Mouse (Mus musculus) heart, adult 8-10 months (tissue): ENCODE measurements around the gene Myo5c. TPM values are rescaled to one million over a fixed set of nuclear protein-coding genes. Genes with fewer than 3 reads are reported as not detected.
A peak's percentile ranks its signal among the peaks of the same experiment; 100 is the strongest.

Experiments
- DNase-seq: peaks from one replicate; pipeline ENCODE4 v3.0.0; 2022; ENCODE audit warnings: low spot score
- total RNA-seq, 4 experiments: library from RNA; stranded (reverse); gene quantifications; 2 replicates each; pipeline ENCODE4 v1.2.4; 2022

Myo5c gene
- total RNA-seq, 4 experiments from 2014 or later = 3.8 to 7.2 (median 5.3) TPM

GRCm38 (mm10) chr9:75280814-75281213 lies 49.0 kb downstream of the Myo5c start:
- peak; percentile 33 for DNase-seq

DNA sequence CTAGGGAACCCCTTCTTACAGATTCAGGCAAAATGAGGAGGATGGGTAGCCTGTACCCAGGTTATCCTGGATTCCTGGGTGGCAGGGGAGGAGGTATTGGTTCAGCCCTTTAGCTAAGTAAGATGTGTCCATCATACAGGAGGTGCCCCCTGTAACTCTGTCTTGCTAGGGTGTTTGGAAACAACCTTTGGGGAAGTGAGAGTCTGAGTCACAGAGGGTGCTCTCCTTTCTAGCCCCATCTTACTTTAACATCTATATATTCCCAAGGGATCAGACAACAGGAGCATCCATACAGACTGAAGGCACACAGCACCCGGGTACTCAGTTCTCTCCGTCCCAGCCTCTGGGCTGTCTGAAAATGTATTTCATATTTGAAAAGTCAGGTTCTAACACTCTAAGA lies 50.4 kb downstream of the Myo5c start:
- DNase-seq = no peak

DNA sequence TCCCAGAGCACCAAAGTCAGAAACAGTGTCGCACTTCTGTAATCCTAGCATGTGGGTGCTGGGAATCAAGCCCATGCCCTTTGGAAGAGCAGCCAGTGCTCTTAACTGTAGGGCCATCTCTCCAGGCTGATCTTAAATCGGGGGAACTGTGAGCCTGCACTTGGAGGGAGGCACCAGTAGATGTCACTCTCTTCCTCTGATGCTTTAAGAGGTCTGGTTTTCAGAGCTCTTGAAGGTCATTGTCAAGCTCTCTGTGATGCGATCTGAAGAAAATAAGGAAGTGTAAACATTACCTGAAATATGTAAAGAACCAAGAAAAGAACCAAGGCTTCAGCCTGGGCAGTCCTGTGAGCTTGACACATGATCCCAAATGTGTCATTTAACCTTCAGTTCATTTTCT lies 51.0 kb downstream of the Myo5c start:
- peak; percentile 21 for DNase-seq

DNA sequence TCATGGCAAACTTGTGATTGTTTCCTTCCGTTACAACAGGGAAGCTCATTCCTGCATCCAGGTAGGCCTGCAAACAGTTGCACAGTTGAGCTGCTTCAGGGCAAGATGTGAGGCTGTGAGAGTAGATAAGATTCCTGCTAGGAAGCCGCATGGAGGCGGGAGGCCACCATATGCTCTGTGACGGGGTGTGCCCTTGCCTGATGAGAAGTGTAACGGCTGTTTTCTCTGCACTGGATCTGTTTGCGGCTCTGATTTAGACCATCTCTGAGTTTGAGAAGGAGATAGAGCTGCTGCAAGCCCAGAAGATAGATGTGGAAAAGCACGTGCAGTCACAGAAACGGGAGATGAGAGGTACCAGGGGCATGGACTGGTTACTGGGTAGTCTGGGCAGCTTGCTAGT lies 51.8 kb downstream of the Myo5c start:
- no peak for DNase-seq

DNA sequence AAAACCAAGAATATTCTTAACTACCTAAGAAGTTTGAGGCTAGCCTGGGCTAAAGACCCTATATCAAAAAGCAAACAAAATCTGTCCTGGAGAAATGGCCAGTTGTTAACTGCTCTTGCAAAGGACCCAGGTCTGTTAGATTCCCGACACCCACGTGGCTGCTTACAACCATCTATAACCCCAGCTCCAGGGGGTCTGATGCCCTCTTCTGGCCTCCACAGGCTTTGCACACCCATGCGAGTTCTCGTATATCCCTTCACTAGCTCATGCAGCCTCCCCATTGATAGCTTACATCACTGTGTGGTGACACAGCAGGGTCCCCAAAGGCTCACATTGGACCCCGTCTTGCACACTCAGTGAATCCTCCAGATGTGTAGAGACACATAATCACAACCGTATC lies 53.5 kb downstream of the Myo5c start:
- no peak for DNase-seq

GRCm38 (mm10) chr9:75287636-75288035 lies 55.8 kb downstream of the Myo5c start:
- no peak for DNase-seq

GRCm38 (mm10) chr9:75289545-75289944 lies 57.7 kb downstream of the Myo5c start:
- no peak for DNase-seq

- no peak for DNase-seq
These were observed 67.5 kb downstream of the Myo5c start for GRCm38 (mm10) chr9:75299342-75299741.

GRCm38 (mm10) chr9:75303033-75303432 lies 71.2 kb downstream of the Myo5c start:
- no peak for DNase-seq

DNA sequence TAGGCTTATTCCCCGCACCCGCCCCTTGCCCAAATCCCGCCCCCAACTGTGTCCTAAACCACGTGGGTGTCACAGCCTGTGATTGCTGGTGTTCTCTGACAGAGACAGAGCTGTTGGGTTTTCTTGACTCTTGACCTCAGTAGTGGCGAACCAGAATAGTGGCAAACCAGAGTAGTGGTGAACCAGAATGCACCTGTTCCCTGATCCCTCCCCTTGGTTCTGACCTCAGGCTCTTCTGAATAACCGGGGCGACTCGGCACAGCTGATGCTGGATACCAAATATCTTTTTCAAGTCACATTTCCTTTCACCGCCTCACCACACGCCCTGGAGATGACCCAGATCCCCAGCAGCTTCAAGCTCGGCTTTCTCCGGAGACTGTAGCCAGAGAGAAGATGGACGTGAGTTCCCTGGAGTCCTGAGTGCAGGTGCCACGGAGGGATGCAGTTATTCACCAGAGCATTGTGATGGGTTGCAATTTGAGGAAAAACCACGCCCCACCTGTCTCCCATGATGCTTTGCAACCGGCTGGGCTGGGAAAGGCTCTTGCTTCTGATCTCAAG lies 72.0 kb downstream of the Myo5c start:
- DNase-seq = no peak

GRCm38 (mm10) chr9:75304286-75304685 lies 72.5 kb downstream of the Myo5c start:
- no peak for DNase-seq

- DNase-seq = no peak
These were observed 74.5 kb downstream of the Myo5c start, which contains the start of gene Gnb5 for GRCm38 (mm10) chr9:75306126-75306898. Gene Gnb5, plus strand, starts transcription at chr9:75306288.

DNA sequence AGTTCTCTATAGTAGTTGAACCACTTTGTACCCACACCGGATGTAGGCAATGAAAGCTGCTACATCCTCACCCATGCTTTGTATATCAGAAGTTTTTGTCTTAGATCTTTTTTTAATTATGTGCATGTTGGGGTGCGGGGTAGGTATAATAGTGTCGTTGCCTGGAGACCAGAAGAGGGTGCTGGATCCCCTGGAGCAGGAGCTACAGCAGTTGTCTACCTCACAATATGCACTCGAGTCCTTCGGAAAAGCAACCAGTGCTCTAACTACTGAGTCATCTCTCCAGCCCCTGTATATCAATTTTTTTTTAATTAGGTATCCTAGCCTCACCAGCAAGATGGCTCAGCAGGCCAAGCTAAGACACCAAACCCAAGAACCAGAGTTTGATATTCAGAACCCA lies 75.2 kb downstream of the Myo5c start:
- DNase-seq = no peak

DNA sequence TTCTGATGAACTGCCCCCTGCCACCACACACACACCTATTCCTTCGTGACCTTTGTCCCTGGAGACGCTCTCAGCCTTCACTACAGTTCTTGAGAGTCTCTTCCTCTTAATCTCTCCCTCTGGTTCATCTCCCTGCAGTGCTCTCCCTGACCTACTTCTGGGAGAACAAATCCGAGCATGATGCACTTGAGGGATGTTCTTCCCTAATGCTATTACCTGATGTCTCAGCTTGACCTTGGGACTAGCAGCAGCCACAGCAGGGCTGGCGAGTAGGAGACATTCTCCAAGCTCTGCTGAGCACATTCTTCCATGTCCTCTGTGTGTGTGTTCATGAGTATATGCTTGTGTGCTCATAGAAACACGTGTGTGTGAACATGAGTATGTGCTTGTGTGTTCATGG lies 76.8 kb downstream of the Myo5c start:
- no peak for DNase-seq

- peak; percentile 55 for DNase-seq
These were observed 80.2 kb downstream of the Myo5c start for GRCm38 (mm10) chr9:75312008-75312407.

DNA sequence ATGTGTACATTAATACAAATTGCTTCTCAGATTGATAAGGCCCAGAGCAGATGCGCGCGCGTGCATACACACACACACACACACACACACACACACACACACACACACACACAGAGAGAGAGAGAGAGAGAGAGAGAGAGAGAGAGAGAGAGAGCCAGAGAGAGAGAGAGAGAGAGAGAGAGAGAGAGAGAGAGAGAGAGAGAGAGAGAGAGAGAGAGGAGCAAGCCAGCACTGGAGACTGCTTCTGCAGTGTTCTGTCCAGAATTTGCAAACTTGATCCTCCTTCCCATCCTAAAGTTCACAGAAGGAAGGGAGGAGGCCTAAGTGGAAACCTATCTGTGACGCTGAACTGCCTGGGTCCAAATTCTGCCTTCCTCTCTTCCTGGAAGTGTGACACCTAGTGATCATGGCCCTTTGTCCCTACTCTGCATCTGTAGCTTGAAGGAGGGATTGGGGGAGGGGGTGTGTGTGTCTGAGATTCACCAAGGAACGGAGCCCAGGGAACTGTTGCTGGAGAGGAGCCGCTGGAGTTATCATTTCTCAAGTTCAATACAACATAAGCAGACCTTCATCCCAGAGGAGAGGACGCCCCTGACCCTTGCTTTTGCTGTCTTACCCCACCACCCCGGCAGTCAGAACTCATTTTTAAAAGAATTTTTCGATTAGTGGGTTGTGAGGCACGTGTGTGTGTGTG lies 81.5 kb downstream of the Myo5c start:
- DNase-seq = no peak

DNA sequence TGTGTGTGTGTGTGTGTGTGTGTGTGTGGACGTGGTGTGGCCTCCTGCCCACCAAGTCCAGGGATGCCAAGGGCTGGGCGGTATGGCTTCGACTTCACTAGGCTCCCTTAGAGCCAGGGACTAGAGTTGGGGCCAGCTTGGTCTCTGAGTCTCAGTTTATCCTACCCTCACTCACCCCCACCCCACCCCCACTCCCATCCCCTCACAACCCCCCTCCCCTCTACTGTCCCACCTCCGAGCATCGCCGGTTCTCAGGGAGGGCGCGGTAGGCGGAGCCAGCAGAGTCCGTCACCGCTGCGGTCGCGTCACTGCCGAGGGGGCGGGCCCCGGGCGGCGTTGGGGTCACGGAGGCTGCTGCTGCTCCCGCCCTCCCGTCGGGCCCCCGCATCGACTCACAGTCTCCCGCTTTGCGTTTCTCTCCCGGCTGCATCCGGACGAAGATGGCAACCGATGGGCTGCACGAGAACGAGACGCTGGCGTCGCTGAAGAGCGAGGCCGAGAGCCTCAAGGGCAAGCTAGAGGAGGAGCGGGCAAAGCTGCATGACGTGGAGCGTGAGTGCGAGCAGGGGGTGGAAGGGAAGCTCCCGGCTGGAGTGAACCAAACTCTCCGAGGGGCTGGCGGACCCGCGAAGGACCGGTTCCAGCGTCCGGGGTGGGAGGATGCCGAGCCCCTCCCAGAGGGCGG lies 82.2 kb downstream of the Myo5c start:
- peak; percentile 77 for DNase-seq

DNA sequence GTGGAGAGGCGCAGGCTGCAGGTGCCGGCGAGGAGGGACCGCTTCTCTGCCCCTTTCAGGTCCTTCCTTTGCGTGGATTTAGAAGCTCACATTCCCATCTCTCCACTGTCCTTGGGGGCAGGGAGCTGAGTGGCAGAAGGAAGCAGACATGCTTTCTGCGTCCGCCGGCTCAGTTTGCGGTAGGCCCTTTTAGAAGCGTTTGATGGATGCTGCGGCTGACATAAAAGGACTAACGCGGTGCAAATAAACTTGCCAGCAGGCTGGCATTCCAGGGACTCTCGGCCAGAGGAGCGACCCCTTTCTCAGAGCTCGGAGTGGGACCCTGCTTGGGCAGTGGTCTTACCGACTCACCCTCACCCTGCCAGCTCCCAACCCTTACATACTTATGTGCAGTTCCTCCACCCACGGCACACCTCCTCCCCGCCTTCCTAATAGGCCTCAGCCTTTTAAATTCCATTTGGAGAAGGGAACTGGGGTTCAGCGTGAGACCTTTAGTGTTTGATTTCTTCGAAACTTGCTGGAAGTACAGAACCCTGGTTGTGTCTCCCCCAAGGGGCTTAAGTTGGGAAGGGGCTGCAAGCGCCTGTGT lies 82.8 kb downstream of the Myo5c start:
- DNase-seq = no peak

- no peak for DNase-seq
These were observed 83.4 kb downstream of the Myo5c start for GRCm38 (mm10) chr9:75315238-75315637.

DNA sequence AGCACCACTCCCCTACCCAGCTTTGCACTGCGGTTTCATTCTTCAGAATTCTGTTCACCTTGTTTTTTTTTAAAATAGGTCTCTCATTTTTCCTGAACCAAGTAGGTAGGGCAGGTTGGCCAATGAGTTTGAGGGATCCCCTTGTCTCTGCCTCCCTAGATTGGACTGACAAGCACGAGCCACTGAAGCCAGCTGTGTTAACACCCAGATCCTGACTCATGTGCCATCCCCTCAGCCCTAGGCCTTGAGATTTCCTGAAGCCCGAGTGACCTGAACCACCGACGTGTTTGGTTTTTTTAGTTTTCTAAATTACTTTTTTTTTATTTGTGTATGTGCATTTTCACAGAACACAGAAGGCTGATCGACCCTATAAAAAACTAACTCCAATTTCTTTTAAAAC lies 85.0 kb downstream of the Myo5c start:
- DNase-seq = no peak

- no peak for DNase-seq
These were observed 86.4 kb downstream of the Myo5c start for GRCm38 (mm10) chr9:75318196-75318595.

DNA sequence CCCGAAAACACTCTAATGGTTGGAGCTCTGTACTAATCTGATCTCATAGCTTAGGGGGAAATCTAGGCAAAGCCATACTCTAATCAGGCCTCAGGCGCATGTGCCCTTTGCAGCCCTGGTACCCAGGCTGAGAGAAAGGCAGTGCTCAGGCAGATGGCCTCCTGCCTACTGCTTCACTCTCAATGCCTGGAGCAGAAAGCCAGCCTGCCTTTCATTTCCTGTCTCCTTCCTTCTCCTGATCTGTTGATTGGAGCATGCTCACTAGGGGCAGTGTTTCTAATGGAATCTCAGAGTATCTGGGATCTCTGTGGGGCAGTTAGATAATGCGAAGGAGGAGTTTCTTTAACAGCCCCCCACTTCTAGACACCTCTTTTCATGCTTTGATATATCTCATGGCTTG lies 87.5 kb downstream of the Myo5c start:
- DNase-seq = no peak
